Mouse (Mus musculus) ovary, postnatal 10 days (tissue): Measurements from ENCODE around the gene Slc9a9.

ENCODE experiments used
- DNase-seq: peaks from one replicate; pipeline ENCODE4 v3.0.0; 2022; ENCODE audit warnings: low spot score

Slc9a9 gene

GRCm38 (mm10) chr9:94685640-94686039, 15.9 kb downstream of the Slc9a9 start:
- DNase-seq = no peak

DNA sequence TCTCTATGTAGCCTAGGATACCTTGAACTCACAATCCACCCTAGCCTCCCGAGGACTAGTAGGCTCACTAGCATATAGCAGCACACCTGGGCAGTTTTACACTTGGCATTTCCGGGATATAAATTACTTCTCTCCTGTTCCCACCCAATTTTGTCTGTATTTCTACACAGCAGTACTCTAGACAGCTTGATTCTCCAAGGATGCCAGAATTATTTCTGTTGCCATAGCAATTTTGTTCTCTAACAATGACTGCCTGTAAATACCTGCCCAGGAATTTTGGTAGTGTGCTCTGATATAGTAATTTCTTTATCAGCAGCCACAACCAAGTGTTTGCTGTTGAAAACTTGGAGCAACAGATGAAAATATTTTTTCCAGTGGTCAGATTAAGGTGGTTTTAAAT, 16.7 kb downstream of the Slc9a9 start:
- no peak for DNase-seq

DNA sequence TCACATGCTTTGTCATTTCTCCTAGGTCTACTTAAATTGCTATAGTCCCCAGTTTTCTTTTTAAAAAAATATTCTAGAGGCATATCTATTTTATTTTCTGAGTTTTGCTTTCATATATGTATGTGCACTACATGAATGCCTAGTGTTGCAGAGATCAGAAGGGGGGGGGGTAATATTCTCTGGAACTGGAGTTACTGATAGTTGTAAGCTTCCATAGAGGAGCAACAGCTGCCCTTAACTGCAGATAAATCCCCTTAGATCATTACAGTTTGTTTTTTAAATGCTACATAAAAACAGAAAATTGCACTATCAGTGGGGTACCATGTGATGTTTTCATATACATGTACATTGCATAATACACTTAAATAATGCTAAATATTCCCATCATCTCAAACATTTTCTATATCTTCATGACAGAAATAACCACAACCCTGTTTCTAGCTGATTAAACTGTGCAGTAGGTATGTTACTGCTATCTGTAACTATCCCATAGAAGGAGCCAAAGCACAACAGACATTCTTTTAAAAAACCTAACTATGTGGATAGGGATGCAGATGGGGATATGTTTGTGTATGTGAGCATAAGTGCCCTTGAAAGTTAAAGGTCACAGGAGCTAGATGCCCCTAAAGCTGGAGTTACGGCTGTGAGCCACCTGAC, 17.6 kb downstream of the Slc9a9 start:
- no peak for DNase-seq

DNA sequence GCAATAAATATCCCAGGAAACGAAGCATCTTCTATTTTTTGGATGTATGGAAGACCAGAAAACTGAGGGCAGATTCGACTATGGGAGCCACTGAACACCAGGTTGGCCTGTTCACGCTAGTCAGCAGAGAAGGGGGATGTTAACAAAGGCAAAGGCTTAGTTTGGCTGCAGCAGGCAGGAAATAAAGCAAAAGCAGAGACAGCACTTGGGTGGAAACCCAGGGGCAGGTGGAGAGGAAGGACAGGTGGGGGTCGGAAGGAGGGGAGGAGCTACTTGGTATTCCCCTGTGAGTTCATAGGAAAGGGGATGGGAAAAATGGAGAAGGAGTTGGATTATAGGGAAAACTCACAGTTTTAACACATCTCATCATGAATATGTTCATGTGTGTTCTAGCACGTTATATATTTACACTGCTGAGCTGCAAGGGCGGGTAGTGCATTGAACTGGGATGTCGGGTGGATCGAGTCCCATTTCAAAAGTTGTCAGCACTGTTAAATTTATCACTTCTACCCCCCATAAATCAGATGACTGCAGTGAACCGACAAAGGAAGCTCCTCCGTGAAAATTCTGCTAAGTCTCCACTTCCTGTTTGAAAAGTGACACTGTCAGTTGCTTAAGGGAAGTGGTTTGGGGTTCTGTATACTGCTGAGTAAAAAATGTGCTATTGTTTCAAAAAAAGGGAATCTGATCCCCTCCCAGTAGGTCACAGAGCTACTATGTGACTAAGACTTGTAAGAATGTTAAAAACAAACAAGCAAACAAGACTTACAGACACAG, 21.8 kb downstream of the Slc9a9 start:
- no peak for DNase-seq

DNA sequence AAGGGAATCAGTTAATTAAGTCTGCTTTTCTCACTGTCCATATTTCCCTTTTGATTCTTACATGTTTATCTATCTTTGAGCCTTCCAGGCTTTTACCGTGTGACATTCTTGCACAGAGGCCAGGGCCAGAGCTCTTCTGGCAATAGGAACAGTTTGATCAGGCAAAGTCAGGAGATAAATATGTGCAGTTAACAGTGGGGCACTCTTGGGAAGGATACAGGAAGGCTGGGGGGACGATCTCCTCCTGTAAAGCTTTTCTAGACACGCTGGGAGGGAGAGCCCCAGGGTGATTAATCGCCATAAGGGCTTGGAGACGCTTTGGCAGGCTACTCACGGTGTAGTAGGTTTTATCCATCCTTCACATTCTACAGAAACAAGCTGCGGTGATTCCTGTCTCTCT, 22.4 kb downstream of the Slc9a9 start:
- no peak for DNase-seq

- no peak for DNase-seq
Observed at GRCm38 (mm10) chr9:94694243-94694642, 24.5 kb downstream of the Slc9a9 start.

DNA sequence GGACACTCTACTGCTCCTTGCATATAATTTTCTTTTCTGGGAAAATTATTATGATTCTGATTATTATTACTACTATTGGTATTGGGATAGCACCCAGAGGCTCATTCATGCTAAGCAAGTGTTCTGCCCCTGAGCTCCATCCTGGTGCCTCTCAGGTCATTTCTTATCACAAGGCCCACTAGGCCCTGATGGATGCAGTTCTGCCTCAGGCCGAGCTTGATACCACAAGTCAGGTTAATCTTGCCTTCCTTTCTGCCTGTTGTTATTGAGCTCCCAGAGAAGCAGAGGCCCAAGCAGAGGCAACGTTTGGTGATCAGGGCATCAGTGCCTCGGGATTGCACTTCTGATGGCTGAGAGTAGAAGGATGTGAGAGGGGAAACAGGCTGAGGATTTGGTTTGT, 25.3 kb downstream of the Slc9a9 start:
- DNase-seq = no peak

- DNase-seq = no peak
Observed at GRCm38 (mm10) chr9:94696539-94697079, 26.9 kb downstream of the Slc9a9 start.

DNA sequence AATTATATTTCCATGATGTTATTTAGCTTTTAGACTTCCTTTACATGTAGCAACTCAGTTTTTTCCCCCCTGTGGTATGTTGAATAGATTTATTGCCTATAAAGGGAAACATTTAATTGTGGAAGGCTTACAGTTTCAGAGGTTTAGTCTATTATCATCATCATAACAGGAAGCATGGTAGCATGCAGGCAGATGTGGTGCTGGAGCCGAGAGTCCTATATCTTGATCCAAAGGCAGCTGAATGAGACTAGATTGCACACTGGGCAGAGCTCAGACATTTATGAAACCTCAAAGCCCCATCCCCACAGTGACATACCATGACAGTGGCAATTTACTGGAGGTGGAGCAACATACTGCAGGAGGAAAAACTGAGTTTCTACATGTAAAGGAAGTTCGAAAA, 28.5 kb downstream of the Slc9a9 start:
- no peak for DNase-seq

- DNase-seq = no peak
Observed at GRCm38 (mm10) chr9:94700549-94700948, 30.8 kb downstream of the Slc9a9 start.

DNA sequence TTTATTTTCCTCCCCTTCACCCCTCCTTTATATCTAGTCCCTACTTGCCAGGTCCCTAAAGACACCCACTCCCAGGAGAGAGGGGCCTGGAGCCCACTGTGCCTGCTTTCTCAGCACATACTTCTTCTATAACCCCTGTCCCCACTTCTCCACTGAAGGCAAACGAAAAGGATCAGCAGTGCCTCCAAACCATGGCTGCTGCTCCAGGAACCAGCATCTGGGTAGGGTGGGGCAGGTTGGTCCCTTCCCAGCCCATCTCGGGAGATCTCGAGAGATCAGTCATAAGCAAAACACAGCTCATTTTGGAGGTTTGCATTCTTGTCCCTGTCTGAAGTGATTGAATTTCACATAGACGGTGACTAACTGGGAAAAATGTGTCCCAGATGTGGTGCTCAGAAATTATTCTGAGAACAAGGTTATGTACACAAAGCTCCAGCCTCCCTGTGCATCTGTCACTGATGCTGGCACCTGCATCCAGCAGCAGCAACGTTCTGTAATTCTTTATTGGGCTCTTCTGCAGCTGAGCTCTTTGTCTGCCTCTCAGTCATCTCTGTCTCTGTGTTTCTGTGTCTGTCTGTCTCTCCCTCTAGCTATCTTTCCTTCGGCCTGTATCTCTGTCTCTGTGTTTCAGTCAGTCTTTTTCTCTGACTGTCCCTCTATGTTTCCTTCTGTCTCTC, 31.6 kb downstream of the Slc9a9 start:
- no peak for DNase-seq

GRCm38 (mm10) chr9:94701965-94702634, 32.4 kb downstream of the Slc9a9 start:
- no peak for DNase-seq

DNA sequence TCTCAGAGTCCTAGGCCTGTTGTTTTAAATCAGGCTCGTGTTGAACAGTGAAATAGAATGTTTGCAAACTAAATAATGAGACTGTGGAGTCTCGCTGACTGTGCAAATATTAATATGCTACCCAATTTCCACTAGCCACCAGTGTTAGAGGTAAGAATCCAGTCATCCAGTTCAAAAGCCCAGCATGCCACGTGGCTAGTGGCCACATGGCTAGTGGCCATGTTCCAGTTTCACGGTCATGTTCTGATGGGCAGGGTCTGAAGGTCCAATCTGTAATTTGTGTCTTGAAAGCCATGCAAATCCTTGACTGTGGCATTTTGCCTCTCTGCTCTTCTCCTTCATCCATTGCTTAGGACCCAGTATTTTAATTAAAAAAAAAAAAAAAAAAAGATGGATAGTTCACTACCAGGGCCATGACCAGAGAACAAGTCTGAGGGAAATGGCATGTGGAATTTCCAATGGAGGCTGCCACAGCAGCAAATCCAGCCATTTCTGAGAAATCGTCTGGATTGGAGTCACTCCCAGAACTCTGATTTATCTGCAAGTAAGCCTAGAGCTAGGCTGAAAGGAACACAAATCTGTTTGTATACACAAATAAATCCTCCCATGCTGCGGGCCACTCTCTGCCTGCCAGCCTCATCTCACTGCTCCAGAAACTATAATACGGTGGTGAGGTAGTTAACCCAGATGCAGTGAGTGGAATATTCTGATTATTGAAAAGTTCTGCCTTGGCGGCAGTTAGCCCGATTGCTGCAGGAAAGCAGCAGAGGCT, 35.5 kb downstream of the Slc9a9 start:
- DNase-seq = no peak

DNA sequence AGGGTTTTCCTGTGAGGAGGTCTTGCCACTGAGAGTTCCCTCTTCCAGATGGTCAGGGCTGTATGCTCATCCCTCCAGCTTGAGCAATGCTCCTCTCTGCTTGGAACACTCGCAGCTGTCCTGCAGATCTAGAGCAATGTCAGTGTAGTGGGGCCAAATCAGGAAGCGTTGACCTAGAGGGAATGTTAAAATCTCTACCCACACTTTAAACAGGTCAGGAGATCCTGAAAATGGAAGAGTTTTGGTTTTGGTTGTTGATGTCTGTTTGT, 36.0 kb downstream of the Slc9a9 start:
- no peak for DNase-seq

GRCm38 (mm10) chr9:94712084-94712483, 42.4 kb downstream of the Slc9a9 start:
- DNase-seq = no peak

DNA sequence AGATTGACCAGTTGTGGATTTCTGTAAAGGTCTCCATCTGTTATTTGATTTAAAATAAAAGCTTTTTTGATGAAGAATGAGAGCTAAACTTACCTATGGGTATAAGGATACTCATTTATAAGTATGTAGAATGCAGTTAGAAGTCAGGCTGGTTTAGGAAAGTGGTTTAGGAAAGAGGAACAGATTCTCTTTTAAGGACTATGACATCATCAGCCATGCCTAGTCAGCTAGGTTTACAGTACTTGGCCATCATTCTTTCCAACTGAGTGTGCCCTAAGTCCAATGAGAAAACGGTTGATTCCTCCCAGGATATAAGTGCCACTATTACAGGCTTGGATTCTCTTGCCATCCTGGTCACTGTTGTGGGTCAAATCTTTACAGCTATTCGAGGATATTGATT, 47.0 kb downstream of the Slc9a9 start:
- no peak for DNase-seq

GRCm38 (mm10) chr9:94723631-94724030, 53.9 kb downstream of the Slc9a9 start:
- no peak for DNase-seq

GRCm38 (mm10) chr9:94725121-94725520, 55.4 kb downstream of the Slc9a9 start:
- no peak for DNase-seq

DNA sequence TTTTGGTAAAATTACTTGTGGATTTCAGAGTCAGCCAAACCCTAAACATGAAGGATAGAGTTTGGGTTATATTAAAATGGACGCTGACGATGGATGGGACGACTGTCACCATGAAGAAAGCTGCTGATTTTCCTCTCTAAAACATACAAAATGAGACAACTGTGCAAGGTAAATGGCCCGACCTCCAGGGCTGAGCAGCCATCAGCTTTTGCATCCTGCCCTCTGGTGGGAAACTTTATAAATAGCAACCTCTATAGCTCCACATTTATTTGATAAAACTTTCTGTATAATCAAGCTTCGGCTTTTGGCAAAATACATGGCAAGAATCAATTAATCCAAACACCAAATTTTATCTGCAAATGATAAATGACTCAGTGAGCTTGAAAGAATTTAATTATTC, 57.7 kb downstream of the Slc9a9 start:
- no peak for DNase-seq

- DNase-seq = no peak
Observed at GRCm38 (mm10) chr9:94730396-94730795, 60.7 kb downstream of the Slc9a9 start.

DNA sequence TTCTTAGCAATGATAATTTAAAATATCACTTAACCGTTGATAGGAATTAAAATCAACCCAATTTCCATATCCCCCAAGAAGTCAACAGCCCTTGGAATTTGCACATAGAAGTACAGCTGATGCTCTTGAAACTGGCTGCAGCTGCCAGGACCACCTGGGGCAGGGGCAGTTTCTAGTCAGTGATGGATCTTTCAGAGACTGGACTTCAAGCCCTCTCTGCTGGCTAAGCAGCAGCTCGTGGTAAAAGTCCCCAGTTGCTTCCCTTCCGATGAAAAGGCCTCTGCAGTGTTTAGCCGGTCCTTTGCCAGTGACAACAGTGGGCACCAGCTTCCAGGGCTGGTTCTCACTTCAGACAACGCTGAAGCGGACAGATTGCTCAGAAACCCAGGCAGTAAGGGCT, 62.4 kb downstream of the Slc9a9 start:
- no peak for DNase-seq
